Mouse (Mus musculus) embryonic facial prominence, embryonic 12.5 days (tissue): ENCODE measurements at regions not wholly inside any gene's neighbourhood (a gene's known extent, or its start where the extent isn't known, plus 50 kb on each side); places are given as distances from the start of the nearest gene placed in this dataset. TPM values are rescaled to one million over a fixed set of nuclear protein-coding genes. Genes with fewer than 3 reads are reported as not detected.
"Not testable (repeated sequence)": the region's sequence is repeated elsewhere in the genome, so short reads cannot be mapped to it uniquely, and the experiment has no call there.

Experiments used
- ATAC-seq: fragments of 200-750 bp; cut with Nextera tagmentation; 2 replicates; pipeline ENCODE4 v1.8.0; 2017; ENCODE audit not compliant: insufficient number of reproducible peaks, insufficient read depth, low FRiP score, low TSS enrichment
- H3K27ac ChIP-seq: fragments of 300-500 bp; sonication (generic); 2 replicates; pipeline ENCODE4 v1.5.1; 2016; ENCODE audit warnings: mild to moderate bottlenecking
- H3K27me3 ChIP-seq: fragments of 300-500 bp; sonication (generic); 2 replicates; pipeline ENCODE4 v1.6.1; 2016; ENCODE audit warnings: mild to moderate bottlenecking, moderate library complexity
- H3K36me3 ChIP-seq: fragments of 300-500 bp; sonication (generic); 2 replicates; pipeline ENCODE4 v1.6.1; 2016; ENCODE audit warnings: mild to moderate bottlenecking
- H3K4me1 ChIP-seq: fragments of 300-500 bp; sonication (generic); 2 replicates; pipeline ENCODE4 v1.6.1; 2016
- H3K4me2 ChIP-seq: fragments of 300-500 bp; sonication (generic); replicated peaks from 2 replicates; pipeline ENCODE4 v1.6.1; 2016; ENCODE audit warnings: mild to moderate bottlenecking, moderate library complexity
- H3K4me3 ChIP-seq: fragments of 300-500 bp; sonication (generic); 2 replicates; pipeline ENCODE4 v1.5.1; 2016; ENCODE audit warnings: mild to moderate bottlenecking
- H3K9ac ChIP-seq: fragments of 300-500 bp; sonication (generic); 2 replicates; pipeline ENCODE4 v1.6.1; 2016; ENCODE audit warnings: mild to moderate bottlenecking, moderate library complexity
- H3K9me3 ChIP-seq: fragments of 300-500 bp; sonication (generic); 2 replicates; pipeline ENCODE4 v1.6.1; 2016; ENCODE audit warnings: mild to moderate bottlenecking, moderate library complexity
- WGBS: fragments of 180-500 bp; shearing (Covaris S2); methylation state at CpG from one replicate; pipeline ENCODE4 v1.1.7; 2016; 5-methylcytosine and 5-hydroxymethylcytosine counted together
- microRNA counts: library from miRNA; unstranded; fragments of <30 nt; microRNA quantifications from one replicate; lab custom pipeline; 2017
- microRNA-seq: library from miRNA; unstranded; fragments of <30 nt; microRNA quantifications from one replicate; pipeline ENCODE4, GENCODE M21; 2017

DNA sequence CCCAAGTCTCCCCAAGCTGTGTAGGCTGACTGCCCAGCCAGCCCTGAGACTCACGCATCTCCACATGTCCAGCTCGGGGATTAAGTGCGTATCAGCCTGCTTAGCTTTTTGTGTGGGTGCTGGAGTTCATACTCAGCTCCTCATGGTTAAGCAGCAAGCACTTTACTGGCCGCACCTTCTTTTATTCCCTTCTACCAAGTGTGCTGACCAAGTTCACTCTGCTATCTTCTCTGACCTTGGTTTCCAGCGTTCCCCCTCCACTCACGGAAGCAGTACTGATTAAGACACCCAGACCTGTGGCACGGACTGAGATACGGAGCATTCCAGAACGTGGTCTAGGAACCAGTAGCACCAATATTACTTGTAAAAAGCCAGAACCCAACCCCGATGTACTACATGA is 67.6 kb upstream of the Gadl1 start:
- H3K4me1 ChIP-seq: 0 out of 2 replicates have a peak, but pooled peaks cover 2% of the 10 kb centered on the region
- no peak for ATAC-seq
- H3K9ac ChIP-seq: no peak overlapping the region
- no peak overlapping the region for H3K4me2 ChIP-seq
- H3K9me3 ChIP-seq: no peaks in the 10 kb centered on the region
- H3K27me3 ChIP-seq: no peaks in the 10 kb centered on the region
- H3K36me3 ChIP-seq: no peaks in the 10 kb centered on the region
- 88% methylated on average over 10 of the region's 10 CpGs for WGBS
- H3K27ac ChIP-seq: no peak overlapping the region
- no peak overlapping the region for H3K4me3 ChIP-seq

DNA sequence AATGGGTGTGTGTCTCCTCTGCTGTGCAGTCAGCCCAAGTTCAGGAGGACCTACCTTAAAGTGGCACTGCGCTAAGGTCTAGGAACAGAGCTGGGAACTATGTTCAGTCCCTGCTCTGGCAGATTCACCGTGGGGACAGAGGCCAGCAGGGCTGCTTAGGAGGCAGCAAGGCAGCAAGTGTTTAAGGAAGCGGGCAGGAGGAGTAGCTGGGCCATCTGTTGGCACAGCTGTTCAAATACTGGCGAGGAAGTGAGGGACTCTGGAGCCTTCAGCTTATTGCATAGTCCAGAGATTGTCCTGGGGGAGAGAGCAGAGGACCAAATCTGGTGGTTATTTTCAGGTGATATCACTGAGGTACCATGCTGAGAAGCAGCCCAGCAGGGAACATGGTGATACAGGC is 64.9 kb upstream of the Gadl1 start:
- H3K4me1 ChIP-seq: 0 out of 2 replicates have a peak, but pooled peaks cover 2% of the 10 kb centered on the region
- H3K36me3 ChIP-seq: no peaks in the 10 kb centered on the region
- H3K9me3 ChIP-seq: no peaks in the 10 kb centered on the region
- no peaks in the 10 kb centered on the region for H3K27me3 ChIP-seq
- no peak overlapping the region for H3K9ac ChIP-seq
- H3K4me3 ChIP-seq: no peak overlapping the region
- WGBS: 57% methylated on average over 4 of the region's 4 CpGs
- no peak for ATAC-seq
- no peak overlapping the region for H3K4me2 ChIP-seq
- no peak overlapping the region for H3K27ac ChIP-seq

DNA sequence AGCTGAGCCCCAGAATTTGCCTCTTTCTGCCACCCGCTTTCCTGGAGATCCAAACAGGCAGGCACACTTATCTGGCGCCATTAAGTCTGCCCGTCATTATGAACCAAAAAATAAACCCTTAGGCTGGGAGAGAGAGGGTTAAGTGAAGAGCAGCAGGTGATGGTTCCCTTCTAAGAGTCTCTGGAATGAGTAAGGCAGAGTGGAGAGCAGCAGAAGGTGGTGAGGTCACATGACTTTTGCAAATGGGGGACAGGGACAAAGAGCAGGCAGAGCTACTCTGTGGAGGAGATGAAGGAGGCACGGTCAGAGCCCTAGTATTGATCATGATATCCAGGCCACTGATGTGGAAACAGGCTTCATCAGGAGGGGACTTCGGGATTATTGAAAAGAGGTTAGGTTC is 64.2 kb upstream of the Gadl1 start:
- Histone ChIP-seq H3K4me3 (no peak overlapping the region), H3K4me1 (0 out of 2 replicates have a peak, but pooled peaks cover 2% of the 10 kb centered on the region), H3K27me3 (no peaks in the 10 kb centered on the region), H3K9ac (no peak overlapping the region), H3K9me3 (no peaks in the 10 kb centered on the region), H3K36me3 (no peaks in the 10 kb centered on the region), H3K4me2 (no peak overlapping the region), H3K27ac (no peak overlapping the region)
- 83% methylated on average over 5 of the region's 5 CpGs for WGBS
- ATAC-seq: no peak

DNA sequence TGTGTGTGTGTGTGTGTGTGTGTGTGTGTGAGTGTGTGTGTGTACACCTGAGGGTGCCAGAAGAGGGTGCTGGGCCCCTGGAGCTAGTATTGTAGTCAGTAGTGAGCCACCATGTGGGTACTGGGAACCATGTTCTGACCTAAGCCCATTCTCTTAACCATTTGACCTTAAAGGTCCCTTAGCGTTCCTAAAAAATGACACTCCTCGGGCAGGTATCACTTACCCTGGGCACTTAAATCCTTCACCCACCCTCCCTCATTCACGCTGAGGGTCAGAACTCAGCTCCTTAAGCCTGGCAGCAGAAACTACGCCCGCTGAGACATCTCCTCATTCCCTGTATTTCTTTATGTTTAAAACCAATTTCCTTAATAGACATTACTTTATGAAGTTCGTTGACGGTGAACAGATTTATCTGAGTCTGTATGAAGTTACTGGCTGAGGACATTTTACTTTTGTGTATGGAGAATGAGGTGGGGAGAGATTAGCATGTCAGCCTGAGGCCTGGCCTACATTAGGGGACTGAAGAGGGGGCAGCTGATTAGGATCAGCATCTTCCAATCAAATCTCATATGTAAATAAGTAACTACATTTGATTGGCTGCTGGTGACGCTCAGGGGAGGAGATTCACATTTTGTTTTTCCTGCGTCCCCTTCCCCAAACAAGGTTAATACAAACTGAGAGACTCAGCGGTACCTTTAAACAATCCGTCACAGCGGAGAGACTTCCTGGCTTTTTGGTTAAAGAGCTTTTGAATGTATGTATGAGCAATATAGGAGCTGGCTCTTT is 61.8 kb upstream of the Gadl1 start:
- Histone ChIP-seq H3K4me3 (peak overlapping the region; percentile 22; the same call in 1 of the 2 replicates), H3K36me3 (no peaks in the 10 kb centered on the region), H3K9me3 (no peaks in the 10 kb centered on the region), H3K27me3 (no peaks in the 10 kb centered on the region), H3K9ac (no peak overlapping the region), H3K4me1 (no peaks in the 10 kb centered on the region), H3K27ac (no peak overlapping the region), H3K4me2 (peak overlapping the region; percentile 37)
- 34% methylated on average over 12 of the region's 12 CpGs for WGBS
- ATAC-seq: 0 out of 2 replicates have a peak, but pooled peaks have one; percentile 56

GRCm38 (mm10) chr9:115853210-115853842 is 55.9 kb upstream of the Gadl1 start:
- H3K4me3 ChIP-seq, H3K4me2 ChIP-seq, H3K36me3 ChIP-seq, H3K9ac ChIP-seq, H3K27me3 ChIP-seq, H3K4me1 ChIP-seq, H3K9me3 ChIP-seq, ATAC-seq, H3K27ac ChIP-seq: not testable (repeated sequence)
- WGBS: 76% methylated on average over 5 of the region's 5 CpGs

DNA sequence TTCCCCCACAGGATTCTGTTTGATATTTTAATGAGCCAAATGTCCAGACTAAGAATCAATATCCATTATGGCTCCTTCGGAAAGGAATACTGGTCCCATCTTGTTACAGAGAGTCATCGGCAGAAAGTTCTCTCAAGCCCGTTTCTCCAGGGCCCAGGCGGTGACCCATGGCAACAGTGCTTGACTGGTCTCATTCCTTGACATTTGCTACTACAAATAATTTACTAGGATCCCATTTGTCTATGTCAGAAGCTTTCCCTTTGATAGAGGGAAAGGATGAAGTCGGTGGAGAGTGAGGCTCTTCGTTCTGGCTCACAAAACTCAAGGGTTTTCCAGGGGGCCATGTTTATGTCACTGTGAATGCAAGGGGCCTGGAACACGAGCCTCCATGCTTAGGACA is 52.0 kb upstream of the Gadl1 start:
- Histone ChIP-seq H3K27ac (no peak overlapping the region), H3K4me2 (no peak overlapping the region), H3K27me3 (no peaks in the 10 kb centered on the region), H3K36me3 (no peaks in the 10 kb centered on the region), H3K4me3 (no peak overlapping the region), H3K4me1 (no peaks in the 10 kb centered on the region), H3K9me3 (no peaks in the 10 kb centered on the region), H3K9ac (no peak overlapping the region)
- no peak for ATAC-seq
- WGBS: 79% methylated on average over 7 of the region's 7 CpGs

DNA sequence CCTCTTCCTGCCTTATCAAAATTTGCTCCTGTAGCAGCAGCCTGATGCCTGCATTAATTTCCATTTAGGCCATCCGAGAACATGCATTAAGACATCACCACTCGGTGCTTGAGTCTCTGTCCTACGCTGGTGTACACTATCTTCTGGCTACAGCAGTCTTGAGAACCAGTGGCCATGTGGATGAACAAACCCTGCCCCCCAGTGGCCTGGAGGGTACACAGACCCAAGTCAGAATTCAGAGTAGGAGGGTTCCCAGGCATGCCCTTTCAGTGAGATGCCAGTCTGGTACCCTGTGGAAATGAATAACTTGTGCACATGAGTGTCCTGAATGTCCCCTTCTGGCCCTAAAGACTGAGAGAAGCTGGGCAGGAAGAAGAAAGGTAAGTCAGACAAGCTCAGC is 50.4 kb upstream of the Gadl1 start:
- ATAC-seq: no peak
- H3K4me1 ChIP-seq: no peaks in the 10 kb centered on the region
- H3K27me3 ChIP-seq: no peaks in the 10 kb centered on the region
- H3K27ac ChIP-seq: no peak overlapping the region
- no peak overlapping the region for H3K9ac ChIP-seq
- H3K4me2 ChIP-seq: no peak overlapping the region
- H3K9me3 ChIP-seq: no peaks in the 10 kb centered on the region
- no peaks in the 10 kb centered on the region for H3K36me3 ChIP-seq
- H3K4me3 ChIP-seq: no peak overlapping the region
- WGBS: 91% methylated on average over 3 of the region's 3 CpGs

MicroRNA genes in the stretch of these regions (microRNA counts, 519-probe panel; counts per million panel counts)
- 460 counts per million, percentile 65 among the panel's probes with 10 or more counts for microRNA mmu-miR-467h+mmu-miR-669d+mmu-miR-669l (lab: Ali Mortazavi, UCI)

Small RNA genes lying in the stretch of these regions (microRNA-seq; reads per million reads assigned to microRNA genes)
- gene Gm22243 (not detected), gene Gm25510 (not detected), gene Gm26303 (not detected), gene Mir467h (not detected)
